Mouse (Mus musculus): ENCODE data around the gene Faf1.

Faf1 gene

DNA sequence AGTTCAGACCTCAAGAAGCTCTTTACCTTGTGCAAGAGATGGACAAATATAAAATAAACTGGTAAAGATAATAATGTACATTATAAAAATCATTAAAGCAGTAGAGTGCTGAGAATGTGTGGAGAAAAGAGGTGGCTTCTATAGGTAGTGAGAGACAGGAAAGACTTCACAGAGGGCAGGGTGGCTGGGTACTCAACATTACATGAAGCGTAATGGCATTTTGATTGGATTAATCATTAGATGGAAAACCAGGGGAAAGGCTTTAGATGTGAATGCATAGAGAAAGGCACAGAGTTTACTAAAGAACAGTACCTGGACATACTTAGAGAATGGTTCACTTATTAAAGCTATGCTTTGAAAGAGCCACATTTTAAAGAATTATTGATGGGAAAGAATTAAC lies 252.7 kb downstream of the Faf1 start:
- DNase-seq (ENCODE audit: low spot score), result no peak

DNA sequence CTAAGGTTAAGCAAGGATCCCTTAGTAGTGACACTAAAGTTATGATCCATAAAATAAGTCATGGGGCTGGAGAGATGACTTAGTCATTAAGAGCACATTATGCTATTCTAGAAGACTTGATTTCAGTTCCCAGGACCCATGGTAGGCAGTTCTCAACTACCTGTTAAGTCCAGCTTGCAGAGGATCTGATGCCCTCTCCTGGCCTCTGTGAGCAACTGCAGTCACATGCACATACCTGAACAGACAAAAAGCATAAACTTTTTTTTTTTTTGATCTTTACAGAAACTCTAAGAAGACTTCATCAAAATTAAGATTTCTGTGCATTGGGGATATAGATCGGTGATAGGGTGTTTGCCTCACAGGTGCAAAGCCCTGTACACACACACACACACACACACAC lies 254.1 kb downstream of the Faf1 start:
- DNase-seq (ENCODE audit: low spot score), result no peak

DNA sequence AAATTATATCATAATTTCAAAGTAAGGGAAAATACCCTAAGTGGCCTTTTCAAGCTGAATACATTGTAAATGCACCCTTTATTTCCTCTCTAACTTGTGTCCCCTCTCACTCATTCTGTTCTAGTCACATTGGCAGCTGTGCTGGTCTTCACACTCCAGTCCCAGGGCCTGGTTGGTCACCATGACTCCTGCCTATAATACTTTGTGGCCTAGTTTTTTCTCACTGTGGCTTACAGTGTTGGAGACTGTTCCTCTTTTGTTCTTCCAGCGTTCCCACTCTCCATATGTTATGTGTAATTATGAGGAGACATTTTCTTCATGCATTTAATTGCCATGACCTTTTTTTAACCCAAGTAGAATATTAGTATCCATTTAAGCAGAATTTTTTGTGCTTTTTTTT lies 254.5 kb downstream of the Faf1 start:
- DNase-seq (ENCODE audit: low spot score), result no peak

GRCm38 (mm10) chr4:109936557-109936956 lies 260.2 kb downstream of the Faf1 start:
- DNase-seq (ENCODE audit: low spot score), result no peak

DNA sequence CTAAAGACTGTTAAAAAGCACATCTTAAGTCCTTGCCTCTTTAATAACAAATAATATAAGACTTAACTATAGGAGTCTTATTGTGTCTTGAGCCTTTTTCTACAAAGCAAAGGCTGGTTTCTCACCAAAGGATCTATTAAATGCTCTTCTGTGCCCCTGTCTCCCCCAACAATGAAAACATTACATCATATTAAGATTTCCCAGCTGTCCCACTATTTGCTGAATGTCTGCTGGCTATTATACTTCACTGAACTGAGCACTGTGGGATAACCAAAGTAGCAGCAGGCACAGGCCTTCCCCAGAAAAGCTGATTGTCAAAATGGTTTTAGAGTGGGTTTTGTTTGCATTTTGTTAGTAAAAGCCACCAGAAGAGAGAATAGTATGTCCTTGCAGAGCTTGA lies 262.9 kb downstream of the Faf1 start:
- no peak for DNase-seq (ENCODE audit: low spot score)

- DNase-seq (ENCODE audit: low spot score), result no peak
Observed at GRCm38 (mm10) chr4:109945554-109945953, 269.2 kb downstream of the Faf1 start.

DNA sequence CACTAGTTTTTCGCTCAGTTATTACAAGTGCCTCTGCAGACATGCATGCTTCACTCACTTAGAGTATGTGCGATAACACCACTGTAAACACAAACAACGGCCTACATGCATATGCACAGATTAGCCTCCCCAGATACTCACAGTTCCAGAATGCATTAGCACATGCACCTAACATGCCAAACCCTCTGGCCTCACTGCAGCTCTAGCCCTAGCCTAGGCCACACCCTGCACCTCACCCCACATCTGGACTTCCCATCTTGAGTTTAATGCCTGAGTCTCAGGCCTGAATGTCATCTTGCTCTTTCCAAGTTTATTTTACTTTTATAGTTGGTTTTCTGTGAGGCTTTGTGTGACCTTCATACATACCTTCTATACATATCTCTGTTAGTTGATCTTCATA lies 272.9 kb downstream of the Faf1 start:
- no peak for DNase-seq (ENCODE audit: low spot score)

DNA sequence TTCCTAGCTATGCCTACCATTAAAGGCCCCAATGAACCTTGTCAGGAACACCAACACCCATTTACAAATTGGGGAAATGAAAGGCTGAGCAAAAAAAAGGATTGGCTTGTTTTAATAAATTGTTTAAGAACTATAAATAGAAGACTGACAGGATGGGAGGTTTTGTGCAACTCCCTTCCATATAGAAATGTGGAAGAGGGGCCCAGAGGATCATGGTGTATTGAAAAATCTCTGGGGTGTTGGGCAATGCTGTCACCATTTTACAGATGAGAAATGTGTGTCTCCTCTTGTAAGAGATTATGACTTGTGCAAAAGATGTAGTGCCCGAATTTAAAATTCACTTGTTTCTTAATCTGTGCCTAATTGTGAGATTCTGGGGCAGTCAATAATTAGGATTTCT lies 277.1 kb downstream of the Faf1 start:
- no peak for DNase-seq (ENCODE audit: low spot score)

DNA sequence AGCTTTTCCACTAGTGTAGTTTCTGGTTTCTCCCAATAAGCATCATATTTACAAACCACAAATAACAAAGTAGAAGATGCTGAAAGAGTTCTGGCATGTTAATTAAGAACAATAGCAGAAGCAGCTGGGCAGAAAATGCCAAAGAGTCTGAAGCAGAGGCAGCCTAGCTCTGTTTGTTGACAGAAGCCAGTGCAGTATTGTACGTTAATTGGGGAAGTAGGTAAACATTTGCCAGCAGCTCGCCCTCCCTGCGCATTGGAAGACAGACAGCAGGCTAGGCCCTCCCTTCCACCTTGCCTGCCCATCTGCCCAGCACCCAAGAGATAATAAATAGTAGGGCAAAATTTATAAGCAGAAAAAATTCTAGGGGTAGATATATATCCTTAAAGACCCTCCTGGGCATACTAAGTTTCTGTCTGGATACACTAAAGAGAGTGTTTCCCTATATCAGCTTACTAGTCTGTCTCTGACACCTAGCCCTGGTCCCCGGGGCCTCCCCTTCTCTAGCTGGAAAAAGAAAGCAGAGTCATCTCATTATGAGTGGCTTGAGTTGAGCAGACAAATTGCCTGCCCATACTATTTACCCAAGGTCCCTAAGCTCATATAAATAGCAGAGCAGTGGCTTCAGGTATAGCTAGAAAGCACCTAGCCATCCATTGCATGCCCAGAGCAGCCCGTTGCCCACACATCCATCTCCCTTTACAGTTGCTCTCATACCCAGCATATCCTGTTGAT lies 284.0 kb downstream of the Faf1 start:
- no peak for DNase-seq (ENCODE audit: low spot score)

- DNase-seq (ENCODE audit: low spot score), result no peak
Observed at GRCm38 (mm10) chr4:109963570-109964279, 287.3 kb downstream of the Faf1 start.

DNA sequence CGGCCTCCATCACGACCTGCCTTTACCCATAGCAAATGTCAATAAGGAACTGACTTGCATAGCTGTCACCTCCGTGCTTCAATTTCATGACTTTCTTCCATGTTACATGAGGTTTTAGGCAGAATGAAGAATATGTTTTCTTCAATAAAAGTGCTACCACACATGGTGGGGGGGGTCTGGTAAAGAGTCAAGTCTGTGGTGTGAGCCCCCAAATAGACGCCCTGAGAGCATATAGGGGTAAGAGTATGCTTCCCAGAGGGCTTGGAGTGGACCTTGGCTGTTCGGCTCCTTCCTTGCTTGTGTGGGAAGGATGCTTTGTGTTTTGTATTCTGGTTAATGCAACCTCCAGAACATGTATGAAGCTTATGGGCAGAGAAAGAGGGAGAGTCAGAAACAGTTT lies 293.2 kb downstream of the Faf1 start:
- no peak for DNase-seq (ENCODE audit: low spot score)

- DNase-seq (ENCODE audit: low spot score), result no peak
Observed at GRCm38 (mm10) chr4:109973991-109974654, 297.7 kb downstream of the Faf1 start.

- DNase-seq (ENCODE audit: low spot score), result no peak
Observed at GRCm38 (mm10) chr4:109974655-109975380, 298.4 kb downstream of the Faf1 start.

GRCm38 (mm10) chr4:109975381-109976240 lies 299.2 kb downstream of the Faf1 start:
- DNase-seq (ENCODE audit: low spot score), result no peak

DNA sequence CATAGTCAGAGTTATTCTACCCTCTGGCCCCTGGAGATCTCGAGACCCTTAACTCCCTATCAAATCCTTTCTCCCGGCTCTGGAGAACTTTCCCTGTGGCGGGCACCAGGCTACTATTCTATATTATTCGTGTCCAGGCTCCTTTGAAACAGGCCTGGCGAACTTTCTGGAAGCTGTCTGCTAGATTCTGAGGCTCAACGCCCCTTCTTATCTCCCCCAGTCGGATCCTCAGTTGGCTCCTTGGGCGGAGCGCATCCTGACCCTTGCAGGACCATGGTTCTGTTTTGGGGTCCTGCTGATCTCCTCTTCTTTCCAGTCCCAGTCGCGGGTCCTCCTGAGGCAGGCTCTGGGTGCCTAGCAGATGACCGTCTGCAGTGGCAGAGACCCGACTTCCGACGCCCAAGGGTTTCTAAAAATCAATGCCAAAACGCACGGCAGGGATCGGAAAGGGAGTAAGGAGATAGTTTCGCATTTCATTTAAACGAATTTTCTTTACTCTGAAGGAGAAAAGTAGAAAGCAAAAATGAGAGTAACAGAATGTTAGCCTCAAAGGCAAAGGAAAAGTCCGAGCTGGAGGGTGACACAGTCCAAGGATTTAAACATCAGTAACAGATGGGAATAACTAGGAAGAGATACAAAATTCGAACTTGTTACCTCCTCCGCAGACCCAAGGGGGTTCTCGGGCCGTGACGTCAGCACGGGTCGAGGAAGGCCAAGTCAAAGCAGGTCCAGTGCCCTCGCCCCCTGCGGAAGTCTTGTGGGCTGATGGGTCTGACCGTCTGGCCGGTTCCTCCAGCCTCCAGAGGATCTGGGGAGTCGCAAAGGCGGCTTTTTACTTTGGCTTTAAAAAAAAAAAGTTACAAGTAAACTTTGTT lies 300.1 kb downstream of the Faf1 start:
- DNase-seq (ENCODE audit: low spot score), result no peak

DNA sequence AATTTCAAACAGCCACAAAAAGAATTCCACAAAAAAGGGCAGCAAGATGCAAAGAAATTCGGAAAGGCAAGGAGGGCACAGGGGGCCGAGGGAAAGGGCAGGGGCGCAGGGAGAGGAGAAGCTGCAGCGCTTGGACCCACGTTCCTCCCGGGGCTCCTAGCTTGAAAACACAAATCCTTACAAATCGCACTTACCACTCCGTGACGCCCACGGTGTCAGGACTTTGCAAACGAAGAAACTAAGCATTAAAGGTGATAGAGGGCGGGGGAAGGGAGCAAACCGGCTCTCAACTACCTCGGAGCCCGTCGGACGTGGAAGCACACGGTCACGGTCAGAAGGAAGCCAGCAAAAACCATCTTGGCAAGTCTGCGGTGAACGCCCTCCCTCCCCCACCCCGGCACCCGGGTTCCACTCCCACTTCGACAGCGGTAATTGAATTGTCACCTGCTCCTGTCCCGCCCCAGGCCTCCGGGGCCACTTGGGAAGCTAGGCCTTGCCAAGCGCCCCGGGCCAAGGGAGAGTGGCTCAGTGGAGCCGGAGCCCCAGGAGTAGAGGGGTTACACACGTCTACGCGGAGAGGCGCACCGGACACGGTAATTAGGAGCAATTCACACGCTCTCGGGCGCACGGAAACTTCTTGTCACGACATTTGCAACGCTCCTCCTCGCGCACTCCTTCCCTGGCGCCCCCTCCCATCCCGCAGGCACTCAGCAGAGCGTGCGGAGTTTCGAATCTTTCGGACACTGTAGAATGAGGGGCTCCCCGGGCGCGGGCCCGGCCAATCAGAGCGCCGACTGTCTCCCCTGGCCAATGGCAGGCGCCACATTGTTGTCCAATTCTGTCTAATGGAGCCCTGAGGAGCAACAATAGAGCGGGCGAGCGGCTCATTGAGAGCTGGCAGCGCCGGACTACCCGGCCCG lies 301.0 kb downstream of the Faf1 start, which contains the start of gene Dmrta2:
Gene Dmrta2, plus strand, starts transcription at position 906 of the 920 bp plus-strand sequence.
- DNase-seq (ENCODE audit: low spot score), result no peak

DNA sequence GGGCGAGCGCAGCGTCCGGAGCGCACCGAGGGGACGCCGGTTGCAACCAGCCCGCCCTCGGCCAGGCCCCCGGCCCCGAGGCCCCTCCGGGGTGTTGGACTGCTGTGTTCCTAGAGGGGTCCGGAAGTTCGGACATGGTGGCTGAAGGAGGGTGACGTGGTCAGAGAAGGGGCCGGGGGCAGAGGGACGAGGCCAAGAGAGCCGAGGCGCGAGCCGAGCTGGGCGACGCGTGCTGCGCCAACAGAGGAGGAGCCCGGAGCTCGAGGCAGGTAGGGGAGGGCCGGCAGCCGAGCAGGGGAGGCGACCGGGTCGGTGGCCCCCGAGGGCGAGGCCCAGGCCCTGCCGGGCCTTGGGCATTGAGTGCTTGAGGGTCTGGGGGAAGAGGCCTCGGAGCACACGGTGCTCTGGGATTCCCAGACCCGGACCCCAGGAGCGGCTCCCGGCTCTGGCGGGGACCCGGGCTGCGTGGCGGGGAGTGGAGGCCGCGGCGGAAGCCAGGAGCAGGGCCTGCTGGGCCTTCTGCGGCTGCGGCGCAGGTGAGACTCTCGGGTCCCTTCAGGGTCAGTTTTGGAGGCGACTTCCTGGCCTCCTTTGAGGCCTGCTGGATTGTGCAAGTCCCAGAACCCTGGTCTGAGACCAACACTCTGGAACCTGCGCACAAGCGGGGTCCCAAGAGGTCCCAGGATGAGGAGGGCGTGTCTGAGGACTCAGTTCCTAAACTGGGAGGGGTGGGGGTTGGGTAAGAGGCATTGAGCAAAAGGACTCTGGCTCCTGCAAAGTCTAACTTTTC lies 301.9 kb downstream of the Faf1 start:
- no peak for DNase-seq (ENCODE audit: low spot score)

GRCm38 (mm10) chr4:109978858-109979340 lies 302.5 kb downstream of the Faf1 start:
- no peak for DNase-seq (ENCODE audit: low spot score)
